Mouse (Mus musculus): ENCODE measurements at regions not wholly inside any gene's neighbourhood (a gene's known extent, or its start where the extent isn't known, plus 50 kb on each side); places are given as distances from the start of the nearest gene placed in this dataset.

GRCm38 (mm10) chr3:34521357-34522053 lies 128.7 kb upstream of the Sox2 start:
- no peak overlapping the region for H3K27ac ChIP-seq (ENCODE audit: low read depth)
- H3K36me3 ChIP-seq (replicated peaks; ENCODE audit: control insufficient read depth, insufficient read depth, low read length), result no peaks in the 10 kb centered on the region
- H3K4me3 ChIP-seq (ENCODE audit: low read depth, low read length), result no peak overlapping the region
- WGBS, result 72% methylated on average over 14 of the region's 14 CpGs
- TF ChIP-seq CTCF (IDR thresholded peaks at IDR 0.05; ENCODE audit: low read depth) (no peak), EP300 (IDR thresholded peaks at IDR 0.05; ENCODE audit: low read depth) (no peak)
- no peak overlapping the region for H3K9ac ChIP-seq (replicated peaks; ENCODE audit: low read depth, low read length)
- H3K4me1 ChIP-seq (ENCODE audit: control insufficient read depth, insufficient read depth), result no peaks in the 10 kb centered on the region
- H3K27me3 ChIP-seq (ENCODE audit: control insufficient read depth, insufficient read depth, low read length), result no peaks in the 10 kb centered on the region
- no peak for DNase-seq (ENCODE audit: low spot score)
- no peak overlapping the region for H3K4me2 ChIP-seq (ENCODE audit: low read depth, low read length)
- peaks cover 2% of the 10 kb centered on the region; the same call in 1 of the 2 replicates for H3K9me3 ChIP-seq (replicated peaks; ENCODE audit: control insufficient read depth, low read length)
- no peak for ATAC-seq (ENCODE audit: insufficient read depth, low read depth)

DNA sequence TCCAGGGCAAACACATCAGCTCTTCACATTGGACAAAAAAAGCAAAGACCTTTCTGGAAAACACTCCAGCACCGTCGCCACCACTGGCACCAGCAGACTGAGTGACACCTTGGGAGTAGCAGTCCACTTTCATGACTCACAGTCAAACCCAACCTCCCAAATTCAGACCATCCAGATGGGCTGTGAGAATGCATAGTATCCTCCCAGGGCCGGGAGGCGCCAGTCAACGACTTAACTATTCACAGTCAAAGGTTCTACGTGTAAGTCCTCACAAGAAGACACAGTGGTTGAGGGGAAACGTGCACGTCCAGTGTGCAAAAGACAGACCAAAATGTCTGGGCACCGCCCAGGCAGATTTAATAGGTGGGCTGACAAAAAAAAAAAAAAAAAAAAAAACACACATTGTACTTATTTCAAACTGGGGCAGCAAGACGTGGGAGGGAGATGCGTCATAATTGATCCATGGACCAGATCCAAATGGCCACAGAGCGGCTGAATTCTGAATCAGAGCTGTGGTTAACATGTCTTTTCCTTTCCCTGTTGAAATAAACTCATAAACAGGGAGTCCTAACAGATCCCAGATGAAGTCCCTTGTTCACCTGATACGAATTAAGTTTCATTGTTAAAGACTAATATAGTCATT lies 137.6 kb upstream of the Sox2 start:
- H3K4me1 ChIP-seq (ENCODE audit: control insufficient read depth, insufficient read depth), result no peaks in the 10 kb centered on the region
- H3K36me3 ChIP-seq (replicated peaks; ENCODE audit: control insufficient read depth, insufficient read depth, low read length), result no peaks in the 10 kb centered on the region
- no peak overlapping the region for H3K4me3 ChIP-seq (ENCODE audit: low read depth, low read length)
- no peak overlapping the region for H3K4me2 ChIP-seq (ENCODE audit: low read depth, low read length)
- 83% methylated on average over 13 of the region's 13 CpGs for WGBS
- H3K27ac ChIP-seq (ENCODE audit: low read depth), result no peak overlapping the region
- no peak for ATAC-seq (ENCODE audit: insufficient read depth, low read depth)
- DNase-seq (ENCODE audit: low spot score), result no peak
- no peaks in the 10 kb centered on the region for H3K27me3 ChIP-seq (ENCODE audit: control insufficient read depth, insufficient read depth, low read length)
- no peak overlapping the region for H3K9ac ChIP-seq (replicated peaks; ENCODE audit: low read depth, low read length)
- H3K9me3 ChIP-seq (replicated peaks; ENCODE audit: control insufficient read depth, low read length), result peaks cover 10% of the 10 kb centered on the region; the same call in 1 of the 2 replicates
- TF ChIP-seq CTCF (IDR thresholded peaks at IDR 0.05; ENCODE audit: low read depth) (no peak), EP300 (IDR thresholded peaks at IDR 0.05; ENCODE audit: low read depth) (no peak)

DNA sequence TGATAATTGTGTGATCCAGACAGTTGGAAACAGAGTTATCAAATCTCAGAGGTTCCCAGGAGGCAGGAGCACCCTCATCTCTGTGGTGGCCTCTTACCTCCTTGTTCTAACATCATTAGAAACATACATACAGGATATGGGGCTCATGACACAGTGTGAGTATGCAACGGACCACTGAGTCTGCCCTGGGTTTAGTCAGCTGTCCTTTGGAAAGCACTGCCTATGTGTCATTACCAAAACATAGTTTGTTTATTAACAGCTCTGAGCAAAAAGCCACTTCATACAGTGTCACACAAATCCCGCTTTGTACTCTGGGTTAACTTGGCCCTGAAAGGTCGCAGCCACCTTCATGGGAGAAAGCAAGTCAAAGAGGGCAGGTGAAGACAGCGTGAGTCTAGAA lies 139.5 kb upstream of the Sox2 start:
- Histone ChIP-seq H3K9ac (replicated peaks; ENCODE audit: low read depth, low read length) (no peak overlapping the region), H3K9me3 (replicated peaks; ENCODE audit: control insufficient read depth, low read length) (peaks cover 10% of the 10 kb centered on the region; the same call in 1 of the 2 replicates), H3K4me2 (ENCODE audit: low read depth, low read length) (no peak overlapping the region), H3K27ac (ENCODE audit: low read depth) (no peak overlapping the region), H3K4me1 (ENCODE audit: control insufficient read depth, insufficient read depth) (no peaks in the 10 kb centered on the region), H3K36me3 (replicated peaks; ENCODE audit: control insufficient read depth, insufficient read depth, low read length) (no peaks in the 10 kb centered on the region), H3K27me3 (ENCODE audit: control insufficient read depth, insufficient read depth, low read length) (no peaks in the 10 kb centered on the region), H3K4me3 (ENCODE audit: low read depth, low read length) (no peak overlapping the region)
- DNase-seq (ENCODE audit: low spot score) (no peak), ATAC-seq (ENCODE audit: insufficient read depth, low read depth) (no peak)
- TF ChIP-seq EP300 (IDR thresholded peaks at IDR 0.05; ENCODE audit: low read depth) (no peak), CTCF (IDR thresholded peaks at IDR 0.05; ENCODE audit: low read depth) (no peak)
- 68% methylated on average over 4 of the region's 4 CpGs for WGBS

- Histone ChIP-seq H3K4me2 (ENCODE audit: low read depth, low read length) (no peak overlapping the region), H3K36me3 (replicated peaks; ENCODE audit: control insufficient read depth, insufficient read depth, low read length) (no peaks in the 10 kb centered on the region), H3K4me3 (ENCODE audit: low read depth, low read length) (no peak overlapping the region), H3K4me1 (ENCODE audit: control insufficient read depth, insufficient read depth) (no peaks in the 10 kb centered on the region), H3K27ac (ENCODE audit: low read depth) (no peak overlapping the region), H3K9ac (replicated peaks; ENCODE audit: low read depth, low read length) (no peak overlapping the region), H3K9me3 (replicated peaks; ENCODE audit: control insufficient read depth, low read length) (0 out of 2 replicates have a peak, but pooled peaks cover under 1% of the 10 kb centered on the region), H3K27me3 (ENCODE audit: control insufficient read depth, insufficient read depth, low read length) (no peaks in the 10 kb centered on the region)
- DNase-seq (ENCODE audit: low spot score) (no peak), ATAC-seq (ENCODE audit: insufficient read depth, low read depth) (no peak)
- no peak for TF ChIP-seq EP300 (IDR thresholded peaks at IDR 0.05; ENCODE audit: low read depth)
- TF ChIP-seq CTCF (IDR thresholded peaks at IDR 0.05; ENCODE audit: low read depth), result no peak
- 37% methylated on average over 5 of the region's 5 CpGs for WGBS
These were observed 141.0 kb upstream of the Sox2 start for GRCm38 (mm10) chr3:34509160-34509559.

- no peaks in the 10 kb centered on the region for H3K4me1 ChIP-seq (ENCODE audit: control insufficient read depth, insufficient read depth)
- no peaks in the 10 kb centered on the region for H3K9me3 ChIP-seq (replicated peaks; ENCODE audit: control insufficient read depth, low read length)
- H3K27me3 ChIP-seq (ENCODE audit: control insufficient read depth, insufficient read depth, low read length), result no peaks in the 10 kb centered on the region
- no peak overlapping the region for H3K9ac ChIP-seq (replicated peaks; ENCODE audit: low read depth, low read length)
- H3K4me2 ChIP-seq (ENCODE audit: low read depth, low read length), result no peak overlapping the region
- TF ChIP-seq EP300 (IDR thresholded peaks at IDR 0.05; ENCODE audit: low read depth), result no peak
- no peak for TF ChIP-seq CTCF (IDR thresholded peaks at IDR 0.05; ENCODE audit: low read depth)
- ATAC-seq (ENCODE audit: insufficient read depth, low read depth) (no peak), DNase-seq (ENCODE audit: low spot score) (no peak)
- no peak overlapping the region for H3K27ac ChIP-seq (ENCODE audit: low read depth)
- H3K4me3 ChIP-seq (ENCODE audit: low read depth, low read length), result no peak overlapping the region
- WGBS, result 47% methylated on average over 3 of the region's 3 CpGs
- H3K36me3 ChIP-seq (replicated peaks; ENCODE audit: control insufficient read depth, insufficient read depth, low read length), result no peaks in the 10 kb centered on the region
These were observed 145.7 kb upstream of the Sox2 start for GRCm38 (mm10) chr3:34504573-34504894.
